Comparison of ENCODE assay signal across 8 mouse cellular contexts in genomic region chr4:128609276-128609924, GRCm38 (mm10). TPM values are rescaled to one million over a fixed set of nuclear protein-coding genes. Genes with fewer than 3 reads are reported as not detected.
A peak's percentile ranks its signal among the peaks of the same experiment; 100 is the strongest.
DNase-seq lines count a peak whose midpoint lies in the region; ATAC-seq lines count a peak whose summit lies in the region.

No protein-coding gene starts in this region.

- no peak for DNase-seq in kidney, adult 18-20 months
- DNase-seq in embryonic facial prominence, embryonic 11.5 days (ENCODE audit: low spot score): no peak
- no peak for DNase-seq in intestine, embryonic 14.5 days (ENCODE audit: low spot score)
- DNase-seq in testis, postnatal 14 days (ENCODE audit: low spot score): no peak
- no peak for DNase-seq in layer of hippocampus, postnatal 25 days (ENCODE audit: extremely low spot score in 1 of 2, low spot score in 1 of 2)
- DNase-seq in ovary, adult 18-20 months (ENCODE audit: low spot score): no peak

- H3K9ac ChIP-seq in kidney, embryonic 16.5 days (replicated peaks; ENCODE audit: low read length): peak overlapping the region; percentile 70
- H3K9ac ChIP-seq in embryonic facial prominence, embryonic 11.5 days (replicated peaks; ENCODE audit: low read length): peak overlapping the region; percentile 72
- H3K9ac ChIP-seq in intestine, embryonic 14.5 days (ENCODE audit: low read length): peak overlapping the region; percentile 49
- H3K9ac ChIP-seq in midbrain, embryonic 12.5 days (replicated peaks): peak overlapping the region; percentile 83

- peaks cover 17% of the 10 kb centered on the region for H3K4me1 ChIP-seq in kidney, embryonic 16.5 days (ENCODE audit: insufficient read depth, low read length)
- H3K4me1 ChIP-seq in embryonic facial prominence, embryonic 11.5 days (ENCODE audit: control insufficient read depth, insufficient read depth, low read length): no peaks in the 10 kb centered on the region
- peaks cover 17% of the 10 kb centered on the region; the same call in 1 of the 2 replicates for H3K4me1 ChIP-seq in intestine, embryonic 14.5 days (replicated peaks; ENCODE audit: control insufficient read depth, insufficient read depth, low read length)
- peaks cover 14% of the 10 kb centered on the region for H3K4me1 ChIP-seq in midbrain, embryonic 12.5 days

- H3K9me3 ChIP-seq in kidney, embryonic 16.5 days (ENCODE audit: low read length): no peaks in the 10 kb centered on the region
- no peaks in the 10 kb centered on the region for H3K9me3 ChIP-seq in embryonic facial prominence, embryonic 11.5 days (replicated peaks; ENCODE audit: control insufficient read depth, low read length)
- no peaks in the 10 kb centered on the region for H3K9me3 ChIP-seq in intestine, embryonic 14.5 days (ENCODE audit: control insufficient read depth, low read length)
- no peaks in the 10 kb centered on the region for H3K9me3 ChIP-seq in midbrain, embryonic 12.5 days

- no peaks in the 10 kb centered on the region for H3K27me3 ChIP-seq in kidney, embryonic 16.5 days (ENCODE audit: insufficient read depth, low read length)
- no peaks in the 10 kb centered on the region for H3K27me3 ChIP-seq in embryonic facial prominence, embryonic 11.5 days (ENCODE audit: control insufficient read depth, insufficient read depth, low read length)
- H3K27me3 ChIP-seq in intestine, embryonic 14.5 days (replicated peaks; ENCODE audit: control insufficient read depth, insufficient read depth, low read length): no peaks in the 10 kb centered on the region
- no peaks in the 10 kb centered on the region for H3K27me3 ChIP-seq in midbrain, embryonic 12.5 days

- peak overlapping the region; percentile 72 for H3K4me3 ChIP-seq in kidney, embryonic 16.5 days (ENCODE audit: low read length)
- peak overlapping the region; percentile 60 for H3K4me3 ChIP-seq in embryonic facial prominence, embryonic 11.5 days (ENCODE audit: low read depth, low read length)
- H3K4me3 ChIP-seq in intestine, embryonic 14.5 days (ENCODE audit: low read depth, low read length): peak overlapping the region; percentile 45
- H3K4me3 ChIP-seq in midbrain, embryonic 12.5 days: peak overlapping the region; percentile 73

- 10% methylated on average over 25 of the region's 27 CpGs for WGBS in kidney, embryonic 16.5 days
- 9% methylated on average over 24 of the region's 27 CpGs for WGBS in embryonic facial prominence, embryonic 11.5 days
- 7% methylated on average over 27 of the region's 27 CpGs for WGBS in intestine, embryonic 14.5 days
- 12% methylated on average over 22 of the region's 27 CpGs for WGBS in midbrain, embryonic 12.5 days

- ATAC-seq in kidney, embryonic 16.5 days (ENCODE audit: low FRiP score, low TSS enrichment): no peak
- peak; percentile 32 for ATAC-seq in embryonic facial prominence, embryonic 11.5 days (replicated peaks; ENCODE audit: insufficient number of reproducible peaks, low FRiP score, low TSS enrichment, low read depth)
- ATAC-seq in intestine, embryonic 14.5 days (replicated peaks; ENCODE audit: low FRiP score, low TSS enrichment, low read depth): peak; percentile 44; the same call in 1 of the 2 replicates
- peak; percentile 82 for ATAC-seq in midbrain, embryonic 12.5 days (ENCODE audit: low FRiP score, low read depth)

- 0 out of 2 replicates have a peak overlapping the region, but pooled peaks have one; percentile 10 for H3K27ac ChIP-seq in kidney, embryonic 16.5 days (ENCODE audit: low read length)
- no peak overlapping the region for H3K27ac ChIP-seq in embryonic facial prominence, embryonic 11.5 days (replicated peaks; ENCODE audit: low read depth, low read length)
- H3K27ac ChIP-seq in intestine, embryonic 14.5 days (ENCODE audit: low read depth): no peak overlapping the region
- peak overlapping the region; percentile 55 for H3K27ac ChIP-seq in midbrain, embryonic 12.5 days (replicated peaks)

- H3K4me2 ChIP-seq in kidney, embryonic 16.5 days (replicated peaks; ENCODE audit: low read depth, low read length): peak overlapping the region; percentile 82
- peak overlapping the region; percentile 58 for H3K4me2 ChIP-seq in embryonic facial prominence, embryonic 11.5 days (ENCODE audit: low read depth, low read length)
- peak overlapping the region; percentile 72 for H3K4me2 ChIP-seq in intestine, embryonic 14.5 days (ENCODE audit: low read length)
- H3K4me2 ChIP-seq in midbrain, embryonic 12.5 days (replicated peaks): peak overlapping the region; percentile 75

- H3K36me3 ChIP-seq in kidney, embryonic 16.5 days (ENCODE audit: insufficient read depth, low read length): peaks cover 3% of the 10 kb centered on the region; the same call in 1 of the 2 replicates
- H3K36me3 ChIP-seq in embryonic facial prominence, embryonic 11.5 days (replicated peaks; ENCODE audit: control insufficient read depth, insufficient read depth, low read depth, low read length): no peaks in the 10 kb centered on the region
- 0 out of 2 replicates have a peak, but pooled peaks cover under 1% of the 10 kb centered on the region for H3K36me3 ChIP-seq in intestine, embryonic 14.5 days (ENCODE audit: control insufficient read depth, insufficient read depth, low read length)
- peaks cover 3% of the 10 kb centered on the region for H3K36me3 ChIP-seq in midbrain, embryonic 12.5 days

RNA-seq across cellular contexts. Expression of gene Zscan20, which starts 0.5 kb away (rescaled TPM):
- polyA plus RNA-seq in kidney, embryonic 16.5 days (2015; fragmentation: Nextera tagmentation; extraction: Ambion mirVana): 4.8 and 6.6 TPM in 2 replicates
- polyA plus RNA-seq in embryonic facial prominence, embryonic 11.5 days (2014; fragmentation: Nextera tagmentation; extraction: Ambion mirVana): 2.9 and 4.1 TPM in 2 replicates
- 3.2 and 3.3 TPM in 2 replicates for polyA plus RNA-seq in intestine, embryonic 14.5 days (2014; fragmentation: Nextera tagmentation; extraction: Ambion mirVana)
- polyA plus RNA-seq in midbrain, embryonic 12.5 days (2016; fragmentation: Nextera tagmentation; extraction: Ambion mirVana): 8.0 and 9.2 TPM in 2 replicates
- 10 to 100 TPM in 1 of 2 experiments, 1 to 10 TPM in 1; 9.1 to 10.9 TPM for total RNA-seq in layer of hippocampus, postnatal 25 days (2021)

RNA-seq across cellular contexts. Expression of gene Tlr12, which starts 9.0 kb away (rescaled TPM):
- 3.5 and 4.3 TPM in 2 replicates for polyA plus RNA-seq in kidney, embryonic 16.5 days (2015; fragmentation: Nextera tagmentation; extraction: Ambion mirVana)
- polyA plus RNA-seq in embryonic facial prominence, embryonic 11.5 days (2014; fragmentation: Nextera tagmentation; extraction: Ambion mirVana): 0.10 and 0.60 TPM in 2 replicates
- polyA plus RNA-seq in intestine, embryonic 14.5 days (2014; fragmentation: Nextera tagmentation; extraction: Ambion mirVana): 0.65 and 1.2 TPM in 2 replicates
- 0.98 and 1.2 TPM in 2 replicates for polyA plus RNA-seq in midbrain, embryonic 12.5 days (2016; fragmentation: Nextera tagmentation; extraction: Ambion mirVana)
- total RNA-seq in layer of hippocampus, postnatal 25 days (2021): under 1 TPM; 0.71 to 0.80 TPM

RNA-seq across cellular contexts. Expression of gene Phc2, which starts 45.1 kb away (rescaled TPM):
- polyA plus RNA-seq in kidney, embryonic 16.5 days (2015; fragmentation: Nextera tagmentation; extraction: Ambion mirVana): 19.4 and 21.4 TPM in 2 replicates
- polyA plus RNA-seq in embryonic facial prominence, embryonic 11.5 days (2014; fragmentation: Nextera tagmentation; extraction: Ambion mirVana): 65.7 and 68.0 TPM in 2 replicates
- 22.4 and 27.1 TPM in 2 replicates for polyA plus RNA-seq in intestine, embryonic 14.5 days (2014; fragmentation: Nextera tagmentation; extraction: Ambion mirVana)
- 133 and 153 TPM in 2 replicates for polyA plus RNA-seq in midbrain, embryonic 12.5 days (2016; fragmentation: Nextera tagmentation; extraction: Ambion mirVana)
- 10 to 100 TPM; 93.8 to 95.1 TPM for total RNA-seq in layer of hippocampus, postnatal 25 days (2021)

Comparison
In these comparisons a context has a peak if more than half of its experiments do, and no peak if none do; other contexts are left out.
1. H3K27ac ChIP-seq: peak in kidney, embryonic 16.5 days (single experiment) and midbrain, embryonic 12.5 days (single experiment); none in embryonic facial prominence, embryonic 11.5 days (single experiment) and intestine, embryonic 14.5 days (single experiment).
2. Peak in every context shown above with its lines, with median percentiles within 50 percentile points of each other: H3K4me2 ChIP-seq, H3K4me3 ChIP-seq and H3K9ac ChIP-seq.